Mouse (Mus musculus) brown adipose tissue, adult 24 weeks (tissue): ENCODE measurements around the gene Tgfb3. TPM values are rescaled to one million over a fixed set of nuclear protein-coding genes. Genes with fewer than 3 reads are reported as not detected.
A peak's percentile ranks its signal among the peaks of the same experiment; 100 is the strongest.

Experiments used
- H3K27ac ChIP-seq: fragments of 200-500 bp; replicated peaks from 2 replicates; pipeline ENCODE4 v1.5.1; 2012; ENCODE audit warnings: low read depth, mild to moderate bottlenecking, low read length
- H3K4me1 ChIP-seq: fragments of 200-500 bp; 2 replicates; pipeline ENCODE4 v1.6.1; 2012; ENCODE audit warnings: low read length, mixed read lengths; ENCODE audit not compliant: control insufficient read depth, insufficient read depth, insufficient read length
- H3K4me3 ChIP-seq: fragments of 200-500 bp; 2 replicates; pipeline ENCODE4 v1.5.1; 2012; ENCODE audit warnings: low read depth, mild to moderate bottlenecking, low read length, moderate library complexity; ENCODE audit not compliant: insufficient read depth
- polyA plus RNA-seq: library from polyadenylated mRNA; stranded (reverse); fragments of >200 nt; gene quantifications from 2 replicates; pipeline ENCODE4 v1.2.4, GENCODE M21; 2012; ENCODE audit not compliant: missing spikeins, insufficient read depth, insufficient read length

The Tgfb3 gene
- polyA plus RNA-seq = 3.7 and 3.9 TPM in 2 replicates

GRCm38 (mm10) chr12:86078553-86079201, at the start of gene Tgfb3:
Gene Tgfb3 (minus strand): TSS chr12:86079041.
- Histone ChIP-seq H3K4me3 (peak within 1 kb of the TSS; percentile 86), H3K27ac (peak within 1 kb of the TSS; percentile 86), H3K4me1 (peaks cover 2% of the 10 kb centered on the region; the same call in 1 of the 2 replicates)

- no peak overlapping the region for H3K4me3 ChIP-seq
- H3K4me1 ChIP-seq = no peaks in the 10 kb centered on the region
- H3K27ac ChIP-seq = no peak overlapping the region
These were observed 49.3 kb upstream of the Tgfb3 start for GRCm38 (mm10) chr12:86128122-86128521.

GRCm38 (mm10) chr12:86124016-86124415, 45.2 kb upstream of the Tgfb3 start:
- H3K27ac ChIP-seq = no peak overlapping the region
- no peaks in the 10 kb centered on the region for H3K4me1 ChIP-seq
- H3K4me3 ChIP-seq = no peak overlapping the region

GRCm38 (mm10) chr12:86116295-86116835, 37.5 kb upstream of the Tgfb3 start:
- H3K4me1 ChIP-seq = no peaks in the 10 kb centered on the region
- H3K27ac ChIP-seq = no peak overlapping the region
- no peak overlapping the region for H3K4me3 ChIP-seq

- no peak overlapping the region for H3K4me3 ChIP-seq
- no peak overlapping the region for H3K27ac ChIP-seq
- no peaks in the 10 kb centered on the region for H3K4me1 ChIP-seq
These were observed 31.8 kb upstream of the Tgfb3 start for GRCm38 (mm10) chr12:86110637-86111036.

- no peak overlapping the region for H3K27ac ChIP-seq
- no peak overlapping the region for H3K4me3 ChIP-seq
These were observed 30.7 kb upstream of the Tgfb3 start for GRCm38 (mm10) chr12:86109531-86109930.

GRCm38 (mm10) chr12:86107645-86108044, 28.8 kb upstream of the Tgfb3 start:
- Histone ChIP-seq H3K4me3 (no peak overlapping the region), H3K27ac (no peak overlapping the region), H3K4me1 (no peaks in the 10 kb centered on the region)

More at GRCm38 (mm10) chr12:86109531-86109930, 30.7 kb upstream of the Tgfb3 start:
- no peaks in the 10 kb centered on the region for H3K4me1 ChIP-seq

GRCm38 (mm10) chr12:86106086-86106485, 27.2 kb upstream of the Tgfb3 start:
- H3K4me1 ChIP-seq = no peaks in the 10 kb centered on the region
- no peak overlapping the region for H3K27ac ChIP-seq
- H3K4me3 ChIP-seq = no peak overlapping the region

GRCm38 (mm10) chr12:86105546-86105945, 26.7 kb upstream of the Tgfb3 start:
- Histone ChIP-seq H3K27ac (no peak overlapping the region), H3K4me3 (no peak overlapping the region), H3K4me1 (no peaks in the 10 kb centered on the region)

GRCm38 (mm10) chr12:86104297-86104696, 25.5 kb upstream of the Tgfb3 start:
- no peaks in the 10 kb centered on the region for H3K4me1 ChIP-seq
- H3K4me3 ChIP-seq = no peak overlapping the region
- H3K27ac ChIP-seq = peak overlapping the region; percentile 65; the same call in 1 of the 2 replicates

- Histone ChIP-seq H3K4me1 (no peaks in the 10 kb centered on the region), H3K4me3 (no peak overlapping the region), H3K27ac (peak overlapping the region; percentile 65)
These were observed 25.0 kb upstream of the Tgfb3 start for GRCm38 (mm10) chr12:86103852-86104251.

GRCm38 (mm10) chr12:86103391-86103790, 24.6 kb upstream of the Tgfb3 start:
- peak overlapping the region; percentile 65 for H3K27ac ChIP-seq
- no peaks in the 10 kb centered on the region for H3K4me1 ChIP-seq
- no peak overlapping the region for H3K4me3 ChIP-seq

- H3K4me3 ChIP-seq = no peak overlapping the region
- no peaks in the 10 kb centered on the region for H3K4me1 ChIP-seq
- no peak overlapping the region for H3K27ac ChIP-seq
These were observed 23.8 kb upstream of the Tgfb3 start for GRCm38 (mm10) chr12:86102686-86103085.

GRCm38 (mm10) chr12:86100711-86101110, 21.9 kb upstream of the Tgfb3 start:
- no peak overlapping the region for H3K4me3 ChIP-seq
- H3K4me1 ChIP-seq = no peaks in the 10 kb centered on the region
- no peak overlapping the region for H3K27ac ChIP-seq

GRCm38 (mm10) chr12:86097781-86098180, 18.9 kb upstream of the Tgfb3 start:
- Histone ChIP-seq H3K27ac (no peak overlapping the region), H3K4me3 (no peak overlapping the region), H3K4me1 (no peaks in the 10 kb centered on the region)

GRCm38 (mm10) chr12:86095806-86096205, 17.0 kb upstream of the Tgfb3 start:
- H3K27ac ChIP-seq = no peak overlapping the region

More at GRCm38 (mm10) chr12:86095806-86096205, 17.0 kb upstream of the Tgfb3 start:
- Histone ChIP-seq H3K4me1 (no peaks in the 10 kb centered on the region), H3K4me3 (no peak overlapping the region)
